Mouse (Mus musculus): ENCODE results near the gene Snai1.

DNA sequence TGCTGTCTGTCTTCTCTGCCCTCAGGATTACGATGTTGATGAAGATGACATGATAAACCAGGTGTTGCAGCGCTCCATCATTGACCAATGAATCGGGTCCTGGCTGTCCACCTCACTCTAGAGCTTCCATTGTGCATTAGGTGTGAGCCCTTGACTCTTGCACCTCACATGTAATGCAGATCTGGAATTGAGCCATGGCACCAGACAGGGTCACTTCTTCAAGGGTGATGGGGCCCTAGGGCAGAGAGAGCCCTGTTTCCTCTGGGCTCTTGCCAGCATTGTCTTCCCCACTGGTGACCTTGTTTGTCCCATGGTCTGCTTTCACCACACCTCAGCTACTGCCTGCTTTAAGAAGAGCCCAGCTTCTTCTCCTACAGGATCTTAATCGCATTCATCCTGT, 23.4 kb upstream of the Snai1 start:
- TF ChIP-seq POLR2A (IDR thresholded peaks at IDR 0.05; ENCODE audit: insufficient read depth, low read depth, low read length) (no peak), CTCF (IDR thresholded peaks at IDR 0.05) (no peak), EP300 (IDR thresholded peaks at IDR 0.05; ENCODE audit: insufficient read depth, low read depth, low read length) (no peak)

Measured in heart, adult 2 months (tissue).